Mouse (Mus musculus) limb, embryonic 14.5 days (tissue): ENCODE results near the gene Stpg1. TPM values are rescaled to one million over a fixed set of nuclear protein-coding genes. Genes with fewer than 3 reads are reported as not detected.

Experiments
- ATAC-seq: fragments of 200-750 bp; cut with Nextera tagmentation; 2 replicates; pipeline ENCODE4 v1.8.0; 2017; ENCODE audit warnings: low read depth, moderate number of reproducible peaks, moderate TSS enrichment; ENCODE audit not compliant: low FRiP score
- DNase-seq: peaks from one replicate; pipeline ENCODE4 v3.0.0-alpha.2; 2015; ENCODE audit warnings: low spot score
- H3K27ac ChIP-seq: fragments of 300-500 bp; sonication (generic); replicated peaks from 2 replicates; pipeline ENCODE4 v1.5.1; 2014; ENCODE audit warnings: low read depth, mild to moderate bottlenecking, low read length, moderate library complexity, mixed read lengths
- H3K27me3 ChIP-seq: fragments of 300-500 bp; sonication (generic); 2 replicates; pipeline ENCODE4 v1.6.1; 2014; ENCODE audit warnings: low read length, mixed read lengths; ENCODE audit not compliant: control insufficient read depth, insufficient read depth
- H3K36me3 ChIP-seq: fragments of 300-500 bp; sonication (generic); 2 replicates; pipeline ENCODE4 v1.6.1; 2014; ENCODE audit warnings: mild to moderate bottlenecking, low read length, moderate library complexity, mixed read lengths; ENCODE audit not compliant: control insufficient read depth, insufficient read depth
- H3K4me1 ChIP-seq: fragments of 300-500 bp; sonication (generic); 2 replicates; pipeline ENCODE4 v1.6.1; 2014; ENCODE audit warnings: antibody characterized with exemption, low read length, mixed read lengths; ENCODE audit not compliant: control insufficient read depth, insufficient read depth
- H3K4me2 ChIP-seq: fragments of 300-500 bp; sonication (generic); replicated peaks from 2 replicates; pipeline ENCODE4 v1.6.1; 2014; ENCODE audit warnings: low read depth, mild to moderate bottlenecking, low read length, moderate library complexity; ENCODE audit not compliant: severe bottlenecking
- H3K4me3 ChIP-seq: fragments of 300-500 bp; sonication (generic); replicated peaks from 2 replicates; pipeline ENCODE4 v1.5.1; 2014; ENCODE audit warnings: low read length
- H3K9ac ChIP-seq: fragments of 300-500 bp; sonication (generic); 2 replicates; pipeline ENCODE4 v1.6.1; 2014; ENCODE audit warnings: mild to moderate bottlenecking, low read depth, low read length, moderate library complexity; ENCODE audit not compliant: severe bottlenecking
- H3K9me3 ChIP-seq: fragments of 300-500 bp; sonication (generic); 2 replicates; pipeline ENCODE4 v1.6.1; 2016; ENCODE audit warnings: low read length; ENCODE audit not compliant: control insufficient read depth
- POLR2A ChIP-seq: fragments of 200-500 bp; IDR thresholded peaks from 2 replicates; pipeline ENCODE4 v1.8.0; 2012; ENCODE audit warnings: inconsistent platforms, mild to moderate bottlenecking, moderate library complexity, borderline replicate concordance; ENCODE audit not compliant: insufficient read depth, insufficient read length; ENCODE audit errors: extremely low read depth
- WGBS: fragments of 180-500 bp; shearing (Covaris S2); extraction: QIAGEN DNeasy Blood & Tissue Kit; methylation state at CpG from one replicate; pipeline ENCODE4 v1.1.7; 2014; 5-methylcytosine and 5-hydroxymethylcytosine counted together
- polyA plus RNA-seq, 2 experiments: library from polyadenylated mRNA; depleted of rRNA in 1 of 2; stranded (reverse) in 1 of 2; unstranded in 1 of 2; fragments of >200 nt; fragmentation: Nextera tagmentation in 1 of 2; extraction: Ambion mirVana in 1 of 2; gene quantifications; 2 replicates each; pipeline versions ENCODE4 v1.2.1 to v1.2.3; 2012 to 2014

Stpg1 gene
- polyA plus RNA-seq, 2 experiments, result 0.15 to 0.20 TPM

DNA sequence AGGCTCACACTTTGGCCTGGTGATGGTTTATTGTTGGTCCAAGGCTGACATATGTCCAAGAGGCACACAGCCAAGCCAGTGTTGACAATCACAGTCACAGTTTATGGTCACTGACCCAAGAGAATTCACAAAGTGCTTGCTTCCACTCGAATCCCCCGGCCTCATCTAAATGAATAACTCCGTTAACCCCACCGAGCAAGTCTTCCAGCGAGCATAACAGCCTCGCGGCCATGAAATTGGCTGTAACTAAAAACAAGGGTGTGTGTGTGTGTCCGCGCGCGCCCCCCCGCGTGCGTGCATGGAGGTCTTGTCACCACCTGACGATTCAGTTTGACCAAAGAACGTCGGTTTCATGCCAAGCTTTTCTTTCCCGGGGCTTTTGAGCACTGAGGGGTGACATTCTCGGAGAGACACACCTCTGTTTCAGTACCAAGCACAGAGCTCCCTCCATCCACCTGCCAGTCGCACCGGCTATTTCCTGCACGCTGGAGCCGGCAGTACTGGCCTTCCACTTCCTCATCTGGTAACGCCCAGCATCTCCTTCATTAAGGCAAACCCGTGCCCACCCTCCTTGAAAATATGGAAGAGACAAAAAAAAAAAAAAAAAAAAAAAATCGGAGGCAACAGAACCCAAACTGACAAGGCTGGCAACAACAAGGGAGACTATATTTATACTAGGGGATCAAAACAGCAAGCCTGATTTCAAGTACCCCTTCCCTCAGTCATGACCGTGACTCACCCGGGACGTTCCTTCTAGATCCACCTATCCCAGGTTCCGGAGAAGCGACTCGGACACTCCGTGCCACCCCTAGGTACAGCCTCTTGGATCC lies 684 bp upstream of the Stpg1 start:
- no peak for DNase-seq
- Histone ChIP-seq H3K36me3 (peaks cover 5% of the 10 kb centered on the region), H3K9me3 (no peaks in the 10 kb centered on the region), H3K27me3 (no peaks in the 10 kb centered on the region), H3K4me1 (peaks cover 4% of the 10 kb centered on the region; the same call in 1 of the 2 replicates), H3K9ac (peak overlapping the region; percentile 40; the same call in 1 of the 2 replicates), H3K4me2 (peak overlapping the region; percentile 95), H3K4me3 (peak overlapping the region; percentile 60), H3K27ac (no peak overlapping the region)
- TF ChIP-seq POLR2A, result no peak
- no peak for ATAC-seq
- WGBS, result 1% methylated on average over 33 of the region's 33 CpGs

DNA sequence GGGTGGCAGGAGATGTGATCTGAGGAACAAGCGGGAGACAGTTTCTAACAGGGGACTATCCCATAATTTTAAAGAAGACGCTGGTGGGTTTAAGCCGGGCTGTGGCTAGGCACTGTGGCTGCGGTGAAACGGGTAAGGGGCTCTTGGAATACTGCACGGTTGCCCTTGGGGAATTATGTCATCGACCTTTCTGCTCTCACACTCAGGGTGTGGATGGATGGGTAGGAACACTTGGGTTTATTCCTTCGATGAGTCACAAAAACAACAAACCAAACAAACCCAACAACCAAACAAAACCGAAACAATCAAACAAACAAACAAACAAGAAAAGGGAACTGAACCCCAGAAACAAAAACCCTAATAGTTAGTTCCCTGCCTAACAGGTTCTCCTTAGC lies 804 bp downstream of the Stpg1 start:
- H3K4me2 ChIP-seq, result peak overlapping the region; percentile 95
- peak overlapping the region; percentile 60 for H3K4me3 ChIP-seq
- no peak for DNase-seq
- no peak for TF ChIP-seq POLR2A
- no peak overlapping the region for H3K9ac ChIP-seq
- no peak overlapping the region for H3K27ac ChIP-seq
- ATAC-seq, result no peak
- H3K4me1 ChIP-seq, result peaks cover 4% of the 10 kb centered on the region; the same call in 1 of the 2 replicates
- no peaks in the 10 kb centered on the region for H3K27me3 ChIP-seq
- WGBS, result 16% methylated on average over 9 of the region's 9 CpGs
- no peaks in the 10 kb centered on the region for H3K9me3 ChIP-seq
- peaks cover 3% of the 10 kb centered on the region; the same call in 1 of the 2 replicates for H3K36me3 ChIP-seq

GRCm38 (mm10) chr4:135495810-135496209 lies 1.2 kb downstream of the Stpg1 start:
- Histone ChIP-seq H3K36me3 (0 out of 2 replicates have a peak, but pooled peaks cover under 1% of the 10 kb centered on the region), H3K4me3 (no peak overlapping the region), H3K4me1 (peaks cover 4% of the 10 kb centered on the region; the same call in 1 of the 2 replicates), H3K4me2 (no peak overlapping the region), H3K27me3 (no peaks in the 10 kb centered on the region), H3K27ac (no peak overlapping the region), H3K9ac (no peak overlapping the region), H3K9me3 (no peaks in the 10 kb centered on the region)
- no peak for ATAC-seq
- WGBS, result 22% methylated on average over 18 of the region's 18 CpGs
- no peak for DNase-seq
- TF ChIP-seq POLR2A, result no peak

- Histone ChIP-seq H3K4me1 (peaks cover 4% of the 10 kb centered on the region; the same call in 1 of the 2 replicates), H3K9ac (no peak overlapping the region), H3K27me3 (no peaks in the 10 kb centered on the region), H3K27ac (no peak overlapping the region), H3K9me3 (no peaks in the 10 kb centered on the region), H3K4me2 (no peak overlapping the region), H3K36me3 (no peaks in the 10 kb centered on the region), H3K4me3 (no peak overlapping the region)
- no peak for ATAC-seq
- no peak for TF ChIP-seq POLR2A
- 80% methylated on average over 6 of the region's 6 CpGs for WGBS
- DNase-seq, result no peak
Measured at GRCm38 (mm10) chr4:135498136-135498535, 3.5 kb downstream of the Stpg1 start.

- no peak overlapping the region for H3K9ac ChIP-seq
- DNase-seq (no peak), ATAC-seq (no peak)
- no peak overlapping the region for H3K4me2 ChIP-seq
- no peaks in the 10 kb centered on the region for H3K4me1 ChIP-seq
- H3K36me3 ChIP-seq, result no peaks in the 10 kb centered on the region
- H3K4me3 ChIP-seq, result no peak overlapping the region
- H3K27ac ChIP-seq, result no peak overlapping the region
- H3K27me3 ChIP-seq, result no peaks in the 10 kb centered on the region
- TF ChIP-seq POLR2A, result no peak
- no peaks in the 10 kb centered on the region for H3K9me3 ChIP-seq
- 74% methylated on average over 3 of the region's 3 CpGs for WGBS
Measured at GRCm38 (mm10) chr4:135499831-135500230, 5.2 kb downstream of the Stpg1 start.

- Histone ChIP-seq H3K27me3 (no peaks in the 10 kb centered on the region), H3K36me3 (no peaks in the 10 kb centered on the region), H3K9me3 (no peaks in the 10 kb centered on the region), H3K4me1 (no peaks in the 10 kb centered on the region), H3K4me2 (no peak overlapping the region), H3K4me3 (no peak overlapping the region), H3K27ac (no peak overlapping the region), H3K9ac (no peak overlapping the region)
- no peak for TF ChIP-seq POLR2A
- WGBS, result 54% methylated on average over 4 of the region's 4 CpGs
- no peak for DNase-seq
- no peak for ATAC-seq
Measured at GRCm38 (mm10) chr4:135501587-135501986, 7.0 kb downstream of the Stpg1 start.
